Mouse (Mus musculus): ENCODE results near the gene Foxp1.

Foxp1 gene

GRCm38 (mm10) chr6:99019266-99019665 is 503.3 kb downstream of the Foxp1 start:
- no peak for DNase-seq (ENCODE audit: low read depth)

GRCm38 (mm10) chr6:99013866-99014502 is 508.5 kb downstream of the Foxp1 start:
- DNase-seq (ENCODE audit: low read depth) = no peak

GRCm38 (mm10) chr6:99013119-99013865 is 509.2 kb downstream of the Foxp1 start:
- peak; percentile 76 for DNase-seq (ENCODE audit: low read depth)

GRCm38 (mm10) chr6:99011895-99012584 is 510.5 kb downstream of the Foxp1 start:
- DNase-seq (ENCODE audit: low read depth) = no peak

GRCm38 (mm10) chr6:99009771-99010170 is 512.8 kb downstream of the Foxp1 start:
- no peak for DNase-seq (ENCODE audit: low read depth)

- DNase-seq (ENCODE audit: low read depth) = peak; percentile 54
Observed at GRCm38 (mm10) chr6:99008565-99008964, 514.0 kb downstream of the Foxp1 start.

- DNase-seq (ENCODE audit: low read depth) = no peak
Observed at GRCm38 (mm10) chr6:99007542-99007941, 515.0 kb downstream of the Foxp1 start.

GRCm38 (mm10) chr6:99004255-99004997 is 518.1 kb downstream of the Foxp1 start:
- no peak for DNase-seq (ENCODE audit: low read depth)

- DNase-seq (ENCODE audit: low read depth) = no peak
Observed at GRCm38 (mm10) chr6:99003108-99003709, 519.3 kb downstream of the Foxp1 start.

- DNase-seq (ENCODE audit: low read depth) = no peak
Observed at GRCm38 (mm10) chr6:99001637-99002036, 520.9 kb downstream of the Foxp1 start.

- no peak for DNase-seq (ENCODE audit: low read depth)
Observed at GRCm38 (mm10) chr6:98998971-98999932, 523.3 kb downstream of the Foxp1 start.

- no peak for DNase-seq (ENCODE audit: low read depth)
Observed at GRCm38 (mm10) chr6:98997742-98998141, 524.8 kb downstream of the Foxp1 start.

GRCm38 (mm10) chr6:98996822-98997221 is 525.7 kb downstream of the Foxp1 start:
- DNase-seq (ENCODE audit: low read depth) = no peak

GRCm38 (mm10) chr6:98996346-98996745 is 526.2 kb downstream of the Foxp1 start:
- no peak for DNase-seq (ENCODE audit: low read depth)

GRCm38 (mm10) chr6:98995681-98996080 is 526.8 kb downstream of the Foxp1 start:
- DNase-seq (ENCODE audit: low read depth) = no peak

- DNase-seq (ENCODE audit: low read depth) = no peak
Observed at GRCm38 (mm10) chr6:98994902-98995301, 527.6 kb downstream of the Foxp1 start.

GRCm38 (mm10) chr6:98994104-98994787 is 528.3 kb downstream of the Foxp1 start:
- no peak for DNase-seq (ENCODE audit: low read depth)

GRCm38 (mm10) chr6:98993231-98993630 is 529.3 kb downstream of the Foxp1 start:
- DNase-seq (ENCODE audit: low read depth) = peak; percentile 82

GRCm38 (mm10) chr6:98992772-98993147 is 529.8 kb downstream of the Foxp1 start:
- DNase-seq (ENCODE audit: low read depth) = peak; percentile 88
